Comparison of ENCODE assay signal across 9 mouse cellular contexts in the genomic region with DNA sequence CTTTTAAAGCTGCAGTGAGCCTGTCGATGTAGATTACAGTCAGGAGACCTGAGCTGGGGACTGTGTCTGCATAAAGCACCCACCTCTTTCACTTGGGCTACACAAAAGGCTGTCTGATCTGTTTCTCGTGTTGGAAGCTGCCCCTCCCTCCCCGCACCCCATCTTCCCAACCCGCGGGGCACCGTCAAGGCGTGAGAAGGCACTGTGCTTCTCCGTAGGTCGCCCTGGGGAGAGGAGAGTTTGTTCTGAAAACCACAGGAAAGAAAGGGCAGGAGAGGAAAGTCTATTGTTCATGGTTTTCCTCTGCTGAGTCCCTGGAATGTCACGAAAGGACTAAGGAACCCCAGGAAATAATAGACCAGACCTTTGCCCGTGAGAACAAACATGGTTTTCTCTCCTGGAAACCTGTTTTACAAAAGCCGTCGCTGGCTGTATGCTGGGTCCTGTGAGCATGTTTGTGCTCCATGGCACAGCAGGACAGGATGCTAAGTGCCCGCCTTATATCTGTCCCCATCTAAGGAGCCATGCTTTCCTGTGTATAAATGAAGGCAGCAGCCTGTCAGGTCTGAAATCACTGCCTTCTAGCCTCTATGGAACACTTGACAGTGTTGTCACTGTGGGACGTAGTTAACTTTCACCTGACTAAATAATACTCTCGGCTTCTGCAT. TPM values are rescaled to one million over a fixed set of nuclear protein-coding genes. Genes with fewer than 3 reads are reported as not detected.
DNase-seq lines count a peak whose midpoint lies in the region; ATAC-seq and TF ChIP-seq lines count a peak whose summit lies in the region.
"Had no signal": no experiment of that assay in that cellular context is flagged by ENCODE, and none has a peak within 500 bp of the region (broad histone marks: within the 10 kb centered on the region; RNA-seq: fewer than 3 reads in every experiment).

No protein-coding gene starts in this region.

- H3K9me3 ChIP-seq in lung, embryonic 14.5 days (ENCODE audit: low read depth, low read length): no peaks in the 10 kb centered on the region
- no peaks in the 10 kb centered on the region for H3K9me3 ChIP-seq in heart, postnatal 0 days (replicated peaks; ENCODE audit: control insufficient read depth, low read length)
- no peaks in the 10 kb centered on the region for H3K9me3 ChIP-seq in stomach, embryonic 14.5 days (ENCODE audit: control insufficient read depth, low read depth, low read length)

- no peak overlapping the region for H3K4me2 ChIP-seq in lung, embryonic 14.5 days
- no peak overlapping the region for H3K4me2 ChIP-seq in heart, postnatal 0 days (ENCODE audit: low read depth, low read length)
- 0 out of 2 replicates have a peak overlapping the region, but pooled peaks have one; percentile 10 for H3K4me2 ChIP-seq in stomach, embryonic 14.5 days (replicated peaks; ENCODE audit: low read depth, low read length)

- peak; percentile 32 for DNase-seq in lung, embryonic 14.5 days
- DNase-seq in lung, postnatal 14 days: no peak
- DNase-seq in heart, postnatal 0 days (ENCODE audit: low spot score): peak; percentile 25
- DNase-seq in kidney, postnatal 10 days: peak; percentile 30
- DNase-seq in adipocyte (ENCODE audit: low spot score): no peak
- no peak for DNase-seq in gastrocnemius, adult 8-10 months (ENCODE audit: low spot score in 2 of 2)

- H3K27me3 ChIP-seq in lung, embryonic 14.5 days (ENCODE audit: insufficient read depth, low read length): no peaks in the 10 kb centered on the region
- H3K27me3 ChIP-seq in heart, postnatal 0 days (ENCODE audit: control insufficient read depth, insufficient read depth, low read length): no peaks in the 10 kb centered on the region
- no peaks in the 10 kb centered on the region for H3K27me3 ChIP-seq in stomach, embryonic 14.5 days (ENCODE audit: control insufficient read depth, insufficient read depth, low read length)

- TF ChIP-seq EP300 in heart, postnatal 0 days (IDR thresholded peaks at IDR 0.05; ENCODE audit: low read depth): no peak

- 30% methylated on average over 16 of the region's 16 CpGs for WGBS in lung, embryonic 14.5 days
- WGBS in heart, postnatal 0 days: 45% methylated on average over 16 of the region's 16 CpGs
- WGBS in stomach, embryonic 14.5 days: 42% methylated on average over 16 of the region's 16 CpGs

- H3K36me3 ChIP-seq in lung, embryonic 14.5 days (ENCODE audit: insufficient read depth): peaks cover 27% of the 10 kb centered on the region
- H3K36me3 ChIP-seq in heart, postnatal 0 days (replicated peaks; ENCODE audit: control insufficient read depth, insufficient read depth, low read length): peaks cover 33% of the 10 kb centered on the region
- H3K36me3 ChIP-seq in stomach, embryonic 14.5 days (ENCODE audit: control insufficient read depth, insufficient read depth, low read length): no peaks in the 10 kb centered on the region; the same call in 1 of the 2 replicates

- no peak overlapping the region for H3K9ac ChIP-seq in lung, embryonic 14.5 days
- H3K9ac ChIP-seq in heart, postnatal 0 days (replicated peaks; ENCODE audit: low read depth, low read length): no peak overlapping the region
- H3K9ac ChIP-seq in stomach, embryonic 14.5 days (replicated peaks; ENCODE audit: low read depth, low read length): 0 out of 2 replicates have a peak overlapping the region, but pooled peaks have one; percentile 14
- H3K9ac ChIP-seq: liver, embryonic 14.5 days had no signal

- H3K27ac ChIP-seq in lung, embryonic 14.5 days (ENCODE audit: low read depth): peak overlapping the region; percentile 67
- H3K27ac ChIP-seq in heart, postnatal 0 days (ENCODE audit: low read depth): peak overlapping the region; percentile 77
- peak overlapping the region; percentile 75 for H3K27ac ChIP-seq in stomach, embryonic 14.5 days (ENCODE audit: low read length)
- H3K27ac ChIP-seq: liver, embryonic 14.5 days had no signal

- peak; percentile 61; the same call in 1 of the 2 replicates for ATAC-seq in lung, embryonic 14.5 days (ENCODE audit: insufficient read depth)
- ATAC-seq in heart, postnatal 0 days (ENCODE audit: insufficient read depth, low read depth): peak; percentile 29
- no peak for ATAC-seq in stomach, embryonic 14.5 days (ENCODE audit: insufficient number of reproducible peaks, insufficient read depth, low FRiP score, low read depth)
- ATAC-seq in monocyte, adult 5-6 weeks (replicated peaks; ENCODE audit: insufficient number of reproducible peaks, low FRiP score, low TSS enrichment, poor library complexity, severe bottlenecking): no peak

- H3K4me3 ChIP-seq in lung, embryonic 14.5 days (ENCODE audit: low read depth, low read length): no peak overlapping the region
- H3K4me3 ChIP-seq in heart, postnatal 0 days (ENCODE audit: low read depth, low read length): no peak overlapping the region
- H3K4me3 ChIP-seq in stomach, embryonic 14.5 days (ENCODE audit: low read depth, low read length): no peak overlapping the region

- TF ChIP-seq CTCF in lung, embryonic 14.5 days (IDR thresholded peaks at IDR 0.05; ENCODE audit: low read depth): no peak
- no peak for TF ChIP-seq CTCF in heart, postnatal 0 days (IDR thresholded peaks at IDR 0.05; ENCODE audit: low read depth)

- H3K4me1 ChIP-seq in lung, embryonic 14.5 days (ENCODE audit: insufficient read depth): peaks cover 4% of the 10 kb centered on the region; the same call in 1 of the 2 replicates
- H3K4me1 ChIP-seq in heart, postnatal 0 days (ENCODE audit: control insufficient read depth, insufficient read depth): 0 out of 2 replicates have a peak, but pooled peaks cover 10% of the 10 kb centered on the region
- H3K4me1 ChIP-seq in stomach, embryonic 14.5 days (ENCODE audit: control insufficient read depth, insufficient read depth, low read length): peaks cover 12% of the 10 kb centered on the region; the same call in 1 of the 2 replicates

RNA-seq across cellular contexts. Expression of a gene that starts 53.8 kb away (rescaled TPM):
- not detected in 2 replicates for polyA plus RNA-seq in lung, embryonic 14.5 days (2014; fragmentation: Nextera tagmentation; extraction: Ambion mirVana)
- not detected in 2 replicates for total RNA-seq in heart, postnatal 0 days (2014; rRNA removed; ENCODE audit: low replicate concordance)
- 0.12 and 0.25 TPM in 2 replicates for polyA plus RNA-seq in heart, postnatal 0 days (2015; fragmentation: Nextera tagmentation; extraction: Ambion mirVana)
- polyA plus RNA-seq in stomach, embryonic 14.5 days (2014; fragmentation: Nextera tagmentation; extraction: Ambion mirVana): 0.23 TPM in 1 of 2 replicates, not detected in the other
- total RNA-seq in monocyte, adult 5-6 weeks (2017): 0.19 to 1.2 TPM in 2 of 3 replicates, not detected in the other
- under 1 TPM in 1 of 4 experiments, not detected in 3; 0.21 TPM for total RNA-seq in gastrocnemius, adult 8-10 months (2022)

Comparison
In these comparisons a context has a peak if more than half of its experiments do, and no peak if none do; other contexts are left out.
1. DNase-seq: peak in lung, embryonic 14.5 days (single experiment), heart, postnatal 0 days (single experiment) and kidney, postnatal 10 days (single experiment); none in lung, postnatal 14 days (single experiment), adipocyte (single experiment) and gastrocnemius, adult 8-10 months (0 of 2).
2. ATAC-seq: peak in lung, embryonic 14.5 days (single experiment) and heart, postnatal 0 days (single experiment); none in stomach, embryonic 14.5 days (single experiment) and monocyte, adult 5-6 weeks (single experiment).
3. Peak in every context shown above with its lines, with median percentiles within 50 percentile points of each other: H3K27ac ChIP-seq.